Mouse (Mus musculus) forebrain, embryonic 13.5 days (tissue): ENCODE measurements at regions not wholly inside any gene's neighbourhood (a gene's known extent, or its start where the extent isn't known, plus 50 kb on each side); places are given as distances from the start of the nearest gene placed in this dataset.

ENCODE experiments used
- ATAC-seq: fragments of 200-750 bp; cut with Nextera tagmentation; 2 replicates; pipeline ENCODE4 v1.8.0; 2017
- H3K27ac ChIP-seq: fragments of 300-500 bp; sonication (generic); 2 replicates; pipeline ENCODE4 v1.5.1; 2015; ENCODE audit warnings: inconsistent platforms, mild to moderate bottlenecking, moderate library complexity
- H3K27me3 ChIP-seq: fragments of 300-500 bp; sonication (generic); 2 replicates; pipeline ENCODE4 v1.6.1; 2015; ENCODE audit warnings: mild to moderate bottlenecking, inconsistent platforms
- H3K36me3 ChIP-seq: fragments of 300-500 bp; sonication (generic); 2 replicates; pipeline ENCODE4 v1.6.1; 2015; ENCODE audit warnings: mild to moderate bottlenecking, inconsistent platforms; ENCODE audit not compliant: poor library complexity, severe bottlenecking
- H3K4me1 ChIP-seq: fragments of 300-500 bp; sonication (generic); 2 replicates; pipeline ENCODE4 v1.6.1; 2015; ENCODE audit warnings: inconsistent platforms
- H3K4me2 ChIP-seq: fragments of 300-500 bp; sonication (generic); 2 replicates; pipeline ENCODE4 v1.6.1; 2015; ENCODE audit warnings: inconsistent platforms, mild to moderate bottlenecking, moderate library complexity
- H3K4me3 ChIP-seq: fragments of 300-500 bp; sonication (generic); 2 replicates; pipeline ENCODE4 v1.5.1; 2015; ENCODE audit warnings: mild to moderate bottlenecking, inconsistent platforms
- H3K9ac ChIP-seq: fragments of 300-500 bp; sonication (generic); 2 replicates; pipeline ENCODE4 v1.6.1; 2015; ENCODE audit warnings: mild to moderate bottlenecking, inconsistent platforms
- H3K9me3 ChIP-seq: fragments of 300-500 bp; sonication (generic); replicated peaks from 2 replicates; pipeline ENCODE4 v1.6.1; 2016; ENCODE audit warnings: inconsistent platforms
- WGBS: fragments of 180-500 bp; shearing (Covaris S2); methylation state at CpG from one replicate; pipeline ENCODE4 v1.1.7; 2015; 5-methylcytosine and 5-hydroxymethylcytosine counted together

- peaks cover 19% of the 10 kb centered on the region; the same call in 1 of the 2 replicates for H3K4me1 ChIP-seq
- no peaks in the 10 kb centered on the region for H3K9me3 ChIP-seq
- H3K9ac ChIP-seq, result no peak overlapping the region
- no peak overlapping the region for H3K4me3 ChIP-seq
- no peak for ATAC-seq
- no peaks in the 10 kb centered on the region for H3K27me3 ChIP-seq
- WGBS, result 58% methylated on average over 3 of the region's 3 CpGs
- H3K36me3 ChIP-seq, result no peaks in the 10 kb centered on the region
- peak overlapping the region; percentile 57 for H3K27ac ChIP-seq
- no peak overlapping the region for H3K4me2 ChIP-seq
Observed at GRCm38 (mm10) chr2:21956112-21956963, 271.0 kb upstream of the Myo3a start.

- Histone ChIP-seq H3K4me3 (no peak overlapping the region), H3K4me1 (peaks cover 27% of the 10 kb centered on the region), H3K9ac (peak overlapping the region; percentile 28; the same call in 1 of the 2 replicates), H3K9me3 (no peaks in the 10 kb centered on the region), H3K27me3 (no peaks in the 10 kb centered on the region), H3K27ac (peak overlapping the region; percentile 68), H3K4me2 (peak overlapping the region; percentile 30), H3K36me3 (no peaks in the 10 kb centered on the region)
- WGBS, result 0% methylated on average over 3 of the region's 3 CpGs
- ATAC-seq, result peak; percentile 85
Observed at GRCm38 (mm10) chr2:21958365-21958764, 268.9 kb upstream of the Myo3a start.

DNA sequence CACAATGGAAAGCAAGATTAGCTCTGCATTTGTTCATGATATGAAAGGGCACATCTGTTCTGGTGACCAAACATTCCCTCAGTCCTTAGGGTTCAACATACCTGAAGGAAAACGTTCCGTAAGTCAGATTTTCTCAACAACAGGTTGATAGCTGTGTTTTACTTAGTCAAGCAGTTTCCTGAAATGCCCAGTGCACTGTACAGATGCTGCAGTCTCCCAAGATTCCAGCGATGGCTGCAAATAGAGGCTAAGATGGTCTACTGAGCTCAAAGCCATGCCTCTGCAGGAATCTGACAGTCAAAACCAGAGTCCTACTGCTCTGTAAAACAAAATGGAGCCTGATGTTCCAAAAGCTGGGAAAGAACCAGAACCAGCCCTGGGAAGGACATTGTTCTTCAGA is 268.5 kb upstream of the Myo3a start:
- Histone ChIP-seq H3K4me1 (peaks cover 31% of the 10 kb centered on the region), H3K4me2 (peak overlapping the region; percentile 30), H3K4me3 (no peak overlapping the region), H3K27ac (peak overlapping the region; percentile 68), H3K9me3 (no peaks in the 10 kb centered on the region), H3K27me3 (no peaks in the 10 kb centered on the region), H3K9ac (no peak overlapping the region), H3K36me3 (no peaks in the 10 kb centered on the region)
- peak; percentile 22; the same call in 1 of the 2 replicates for ATAC-seq
- 37% methylated on average over 3 of the region's 3 CpGs for WGBS

GRCm38 (mm10) chr2:21963343-21964026 is 263.8 kb upstream of the Myo3a start:
- peaks cover 26% of the 10 kb centered on the region for H3K4me1 ChIP-seq
- peak overlapping the region; percentile 21 for H3K4me3 ChIP-seq
- peak overlapping the region; percentile 30 for H3K9ac ChIP-seq
- H3K36me3 ChIP-seq, result no peaks in the 10 kb centered on the region
- H3K27me3 ChIP-seq, result no peaks in the 10 kb centered on the region
- H3K9me3 ChIP-seq, result no peaks in the 10 kb centered on the region
- ATAC-seq, result peak; percentile 39
- peak overlapping the region; percentile 82 for H3K27ac ChIP-seq
- WGBS, result 4% methylated on average over 7 of the region's 7 CpGs
- peak overlapping the region; percentile 55 for H3K4me2 ChIP-seq

DNA sequence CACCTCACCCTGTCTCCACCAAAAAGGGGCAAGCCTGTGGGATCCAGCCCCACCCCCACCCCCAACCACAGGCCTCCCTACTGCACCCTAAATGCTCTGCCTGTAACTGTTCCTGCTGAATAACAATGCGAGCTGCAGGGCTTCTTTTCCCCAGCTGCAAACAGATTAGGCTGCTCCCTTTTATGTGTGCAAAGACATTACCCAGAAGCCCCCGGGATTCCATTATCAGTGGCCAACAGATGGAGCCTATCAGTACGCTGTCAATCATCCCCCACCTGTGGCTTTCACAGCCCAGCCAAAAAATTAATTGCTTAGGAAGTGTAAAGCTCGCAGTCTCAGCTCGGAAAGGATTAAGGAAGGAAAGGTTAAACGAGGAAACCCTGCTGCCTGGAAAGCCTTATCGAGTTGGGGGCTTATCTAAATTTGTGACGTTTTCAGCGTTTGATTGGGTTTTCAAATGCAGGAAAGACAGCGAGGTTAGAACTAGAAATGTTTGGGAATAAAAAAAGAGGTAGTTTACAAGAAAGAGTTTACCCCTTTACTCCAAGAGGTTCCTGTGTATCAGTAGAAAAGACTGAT is 263.2 kb upstream of the Myo3a start:
- 2% methylated on average over 10 of the region's 10 CpGs for WGBS
- H3K27me3 ChIP-seq, result no peaks in the 10 kb centered on the region
- ATAC-seq, result peak; percentile 97
- peak overlapping the region; percentile 21 for H3K4me3 ChIP-seq
- H3K4me2 ChIP-seq, result peak overlapping the region; percentile 55
- no peaks in the 10 kb centered on the region for H3K9me3 ChIP-seq
- peak overlapping the region; percentile 30 for H3K9ac ChIP-seq
- no peaks in the 10 kb centered on the region for H3K36me3 ChIP-seq
- peak overlapping the region; percentile 82 for H3K27ac ChIP-seq
- peaks cover 20% of the 10 kb centered on the region for H3K4me1 ChIP-seq

- Histone ChIP-seq H3K27me3 (no peaks in the 10 kb centered on the region), H3K4me2 (no peak overlapping the region), H3K36me3 (no peaks in the 10 kb centered on the region), H3K4me1 (no peaks in the 10 kb centered on the region), H3K9me3 (no peaks in the 10 kb centered on the region), H3K27ac (no peak overlapping the region), H3K4me3 (no peak overlapping the region), H3K9ac (no peak overlapping the region)
- no peak for ATAC-seq
- WGBS, result 78% methylated on average over 1 of the region's 1 CpGs
Observed at GRCm38 (mm10) chr2:21970774-21971406, 256.4 kb upstream of the Myo3a start.

- Histone ChIP-seq H3K9me3 (no peaks in the 10 kb centered on the region), H3K4me2 (no peak overlapping the region), H3K36me3 (no peaks in the 10 kb centered on the region), H3K27ac (no peak overlapping the region), H3K4me3 (no peak overlapping the region), H3K27me3 (no peaks in the 10 kb centered on the region), H3K9ac (no peak overlapping the region), H3K4me1 (no peaks in the 10 kb centered on the region)
- WGBS, result 67% methylated on average over 3 of the region's 3 CpGs
- no peak for ATAC-seq
Observed at GRCm38 (mm10) chr2:21974599-21974998, 252.7 kb upstream of the Myo3a start.

DNA sequence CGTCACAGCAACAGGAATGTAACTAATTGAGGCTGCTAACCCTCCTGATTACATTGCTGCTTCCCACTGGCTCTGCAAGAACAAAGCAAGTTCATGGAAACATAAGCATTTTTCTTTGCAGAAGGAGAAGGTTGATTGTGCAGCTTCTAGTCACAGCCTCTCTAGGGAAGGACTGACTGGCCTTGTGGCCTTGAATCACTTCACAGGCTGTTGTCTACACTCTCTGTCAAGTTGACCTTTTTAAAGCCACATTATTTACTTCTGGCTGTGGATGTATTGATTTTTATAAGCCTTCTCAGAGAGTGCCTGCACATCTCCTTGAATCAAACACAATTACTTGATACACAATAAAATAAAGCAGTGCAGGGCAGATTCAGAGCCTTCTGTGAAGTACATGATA is 251.8 kb upstream of the Myo3a start:
- H3K4me3 ChIP-seq, result no peak overlapping the region
- H3K9me3 ChIP-seq, result no peaks in the 10 kb centered on the region
- no peak overlapping the region for H3K9ac ChIP-seq
- no peak overlapping the region for H3K27ac ChIP-seq
- 54% methylated on average over 1 of the region's 1 CpGs for WGBS
- ATAC-seq, result no peak
- H3K4me2 ChIP-seq, result no peak overlapping the region
- H3K36me3 ChIP-seq, result no peaks in the 10 kb centered on the region
- no peaks in the 10 kb centered on the region for H3K4me1 ChIP-seq
- no peaks in the 10 kb centered on the region for H3K27me3 ChIP-seq

DNA sequence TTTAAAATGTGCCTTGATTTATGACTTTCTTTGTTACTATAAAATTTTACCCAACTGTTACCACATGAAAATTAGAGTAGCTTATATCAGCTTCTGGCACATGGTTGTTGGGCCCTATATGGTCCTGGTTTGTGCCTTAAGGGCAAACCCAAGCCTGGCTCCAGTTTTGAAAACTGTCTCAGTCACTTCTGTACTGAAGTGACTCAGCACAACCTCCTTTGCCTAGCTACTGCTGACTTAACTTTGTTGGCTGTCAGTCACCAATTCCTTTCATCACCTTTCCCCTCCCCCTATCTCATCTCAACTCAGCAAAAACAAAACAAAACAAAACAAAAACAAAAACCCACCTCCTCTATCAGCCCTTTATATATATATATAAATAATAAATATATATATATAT is 251.0 kb upstream of the Myo3a start:
- no peaks in the 10 kb centered on the region for H3K4me1 ChIP-seq

DNA sequence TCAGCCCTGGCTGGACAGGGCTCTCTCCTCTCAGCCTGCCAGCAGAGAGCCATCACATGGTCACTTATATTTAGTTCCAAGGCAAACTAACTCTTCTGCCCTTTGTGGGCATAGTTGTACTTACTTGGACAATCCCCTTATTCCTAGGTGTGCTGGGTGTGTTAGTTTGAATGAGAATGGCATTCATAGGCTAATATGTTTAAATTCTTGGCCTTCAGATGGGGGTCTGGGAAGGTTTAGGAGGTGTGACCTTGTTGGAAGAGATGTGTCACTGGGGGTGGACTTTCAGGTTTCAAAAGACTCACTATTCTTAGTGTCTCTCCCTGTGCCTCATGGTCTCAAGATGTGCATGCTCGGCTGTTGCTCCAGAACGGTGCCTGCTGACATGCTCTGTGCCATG is 250.5 kb upstream of the Myo3a start:
- Histone ChIP-seq H3K9me3 (no peaks in the 10 kb centered on the region), H3K4me2 (no peak overlapping the region), H3K4me1 (no peaks in the 10 kb centered on the region), H3K36me3 (no peaks in the 10 kb centered on the region), H3K27ac (no peak overlapping the region), H3K9ac (no peak overlapping the region), H3K27me3 (no peaks in the 10 kb centered on the region), H3K4me3 (no peak overlapping the region)
- no peak for ATAC-seq
- 90% methylated on average over 2 of the region's 2 CpGs for WGBS

More for the DNA sequence above, 251.0 kb upstream of the Myo3a start:
- Histone ChIP-seq H3K9me3 (no peaks in the 10 kb centered on the region), H3K36me3 (no peaks in the 10 kb centered on the region), H3K4me3 (no peak overlapping the region), H3K27me3 (no peaks in the 10 kb centered on the region), H3K27ac (no peak overlapping the region), H3K4me2 (no peak overlapping the region), H3K9ac (no peak overlapping the region)
- no peak for ATAC-seq

DNA sequence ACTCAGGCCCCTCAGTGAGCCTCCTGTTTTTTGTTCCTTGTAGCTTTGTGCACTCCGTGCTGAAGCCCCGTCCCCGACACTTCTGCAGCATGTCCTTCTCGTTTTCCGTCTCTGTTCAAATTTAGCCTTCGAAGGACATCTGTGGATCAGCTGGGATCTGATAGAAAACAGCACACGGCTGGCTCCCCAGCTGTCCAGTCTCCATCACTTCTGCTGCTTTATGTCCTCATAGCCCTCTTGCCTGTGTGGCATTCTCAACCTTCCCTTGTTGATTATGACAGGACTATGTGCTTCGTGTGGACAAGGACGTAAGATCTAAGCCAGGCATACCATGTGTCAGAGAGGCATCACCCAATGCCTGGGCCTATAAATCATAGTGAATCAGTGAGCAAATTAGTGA is 247.1 kb upstream of the Myo3a start:
- Histone ChIP-seq H3K27me3 (no peaks in the 10 kb centered on the region), H3K4me2 (no peak overlapping the region), H3K9me3 (no peaks in the 10 kb centered on the region), H3K4me3 (no peak overlapping the region), H3K27ac (no peak overlapping the region), H3K4me1 (no peaks in the 10 kb centered on the region), H3K36me3 (no peaks in the 10 kb centered on the region), H3K9ac (no peak overlapping the region)
- 86% methylated on average over 9 of the region's 9 CpGs for WGBS
- ATAC-seq, result no peak

DNA sequence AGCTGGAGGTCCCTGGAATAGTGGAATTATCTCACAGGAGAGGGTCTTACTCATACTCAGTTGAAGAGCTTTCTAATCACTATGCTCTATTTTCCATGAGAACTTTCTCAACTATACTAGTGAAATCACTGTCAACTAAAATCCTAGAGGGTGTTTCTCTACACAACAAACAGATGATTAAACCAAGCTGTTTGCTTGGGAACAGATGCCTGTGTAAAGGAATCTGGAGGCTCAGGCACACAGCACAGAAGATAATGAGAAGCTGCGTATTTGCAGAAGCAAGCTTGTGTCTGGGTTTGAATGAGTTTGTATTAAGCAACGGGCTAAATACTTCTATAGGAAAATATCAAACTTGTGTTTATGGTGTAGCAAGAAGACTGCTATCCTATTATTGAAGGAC is 202.9 kb upstream of the Myo3a start:
- Histone ChIP-seq H3K27ac (no peak overlapping the region), H3K4me3 (no peak overlapping the region), H3K9ac (no peak overlapping the region), H3K9me3 (no peaks in the 10 kb centered on the region), H3K4me1 (peaks cover 16% of the 10 kb centered on the region), H3K4me2 (no peak overlapping the region), H3K36me3 (no peaks in the 10 kb centered on the region), H3K27me3 (no peaks in the 10 kb centered on the region)
- no peak for ATAC-seq
- 79% methylated on average over 2 of the region's 2 CpGs for WGBS
